Mouse (Mus musculus): ENCODE data around the gene Lpar2. TPM values are rescaled to one million over a fixed set of nuclear protein-coding genes. Genes with fewer than 3 reads are reported as not detected.

Lpar2 gene
- polyA plus RNA-seq, 2 experiments: 0.04 to 0.44 TPM

DNA sequence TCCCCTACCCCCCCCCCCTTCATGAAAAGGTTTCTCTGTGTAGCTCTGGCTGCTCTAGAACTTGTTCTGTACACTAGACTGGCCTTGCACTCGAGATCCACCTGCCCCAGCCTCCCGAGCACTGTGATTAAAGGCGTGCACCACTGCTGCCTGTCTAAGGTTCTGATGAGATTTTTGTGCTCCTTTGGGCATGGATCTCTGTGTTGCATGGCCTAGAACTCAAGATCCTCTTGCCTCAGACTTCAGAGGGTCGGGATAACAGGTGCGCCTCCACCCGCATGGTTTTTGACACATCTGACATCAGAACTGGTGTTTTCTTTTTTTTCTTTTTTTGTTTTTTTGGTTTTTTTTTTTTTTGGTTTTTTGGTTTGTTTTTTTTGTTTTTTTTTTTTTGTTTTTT is 17.7 kb upstream of the Lpar2 start:
- no peak overlapping the region for H3K4me3 ChIP-seq (ENCODE audit: insufficient read depth in 1 of 2, low read depth in 2 of 2, low read length in 2 of 2)
- ATAC-seq (ENCODE audit: insufficient read depth): no peak
- H3K36me3 ChIP-seq (replicated peaks; ENCODE audit: control insufficient read depth, insufficient read depth, low read depth): peaks cover 65% of the 10 kb centered on the region
- H3K4me1 ChIP-seq (replicated peaks; ENCODE audit: control insufficient read depth in 2 of 2, insufficient read depth in 2 of 2, low read length in 1 of 2): peaks cover 4 to 7% of the 10 kb centered on the region in 2 experiments; a peak in 3 of 4 replicates
- no peak for TF ChIP-seq CTCF (IDR thresholded peaks at IDR 0.05; ENCODE audit: low read depth)
- TF ChIP-seq EP300 (IDR thresholded peaks at IDR 0.05; ENCODE audit: low read depth): no peak
- H3K9me3 ChIP-seq (ENCODE audit: control insufficient read depth, low read length): no peaks in the 10 kb centered on the region
- no peak overlapping the region for H3K27ac ChIP-seq
- WGBS (ENCODE audit: insufficient replicate concordance): 83% methylated on average over 6 of the region's 6 CpGs
- H3K9ac ChIP-seq (replicated peaks): no peak overlapping the region
- H3K27me3 ChIP-seq (ENCODE audit: control insufficient read depth, insufficient read depth, low read length): no peaks in the 10 kb centered on the region
- no peak overlapping the region for H3K4me2 ChIP-seq (ENCODE audit: low read depth)
- DNase-seq (ENCODE audit: low read depth in 3 of 3, low spot score in 3 of 3): no peak

DNA sequence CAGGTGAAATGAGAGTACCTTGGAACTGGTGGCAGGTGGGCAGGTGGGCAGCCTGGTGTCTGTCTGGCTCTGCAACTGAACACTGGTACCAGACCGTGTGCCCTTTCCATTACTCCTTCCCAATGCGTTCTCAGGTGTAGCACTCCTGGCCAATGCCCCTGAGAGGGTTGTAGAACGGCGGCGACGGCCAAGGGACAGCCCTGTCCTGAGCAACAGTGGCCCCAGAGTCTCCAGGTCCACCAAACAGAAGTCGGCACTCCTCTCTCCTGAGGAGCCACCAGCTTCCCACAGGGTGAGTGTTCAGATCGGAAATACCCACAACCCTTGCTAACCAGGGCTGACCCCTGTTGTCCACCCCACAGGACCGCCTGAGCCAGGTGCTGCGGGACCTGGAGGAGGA is 17.1 kb upstream of the Lpar2 start:
- H3K4me2 ChIP-seq (ENCODE audit: low read depth): no peak overlapping the region
- H3K9ac ChIP-seq (replicated peaks): no peak overlapping the region
- no peak for ATAC-seq (ENCODE audit: insufficient read depth)
- peaks cover 60% of the 10 kb centered on the region for H3K36me3 ChIP-seq (replicated peaks; ENCODE audit: control insufficient read depth, insufficient read depth, low read depth)
- H3K4me3 ChIP-seq (ENCODE audit: insufficient read depth in 1 of 2, low read depth in 2 of 2, low read length in 2 of 2): no peak overlapping the region
- WGBS (ENCODE audit: insufficient replicate concordance): 86% methylated on average over 10 of the region's 10 CpGs
- H3K27me3 ChIP-seq (ENCODE audit: control insufficient read depth, insufficient read depth, low read length): no peaks in the 10 kb centered on the region
- peaks cover 4 to 7% of the 10 kb centered on the region in 2 experiments; a peak in 3 of 4 replicates for H3K4me1 ChIP-seq (replicated peaks; ENCODE audit: control insufficient read depth in 2 of 2, insufficient read depth in 2 of 2, low read length in 1 of 2)
- TF ChIP-seq EP300 (IDR thresholded peaks at IDR 0.05; ENCODE audit: low read depth) (no peak), CTCF (IDR thresholded peaks at IDR 0.05; ENCODE audit: low read depth) (no peak)
- no peak overlapping the region for H3K27ac ChIP-seq
- DNase-seq (ENCODE audit: low read depth in 3 of 3, low spot score in 3 of 3): no peak
- no peaks in the 10 kb centered on the region for H3K9me3 ChIP-seq (ENCODE audit: control insufficient read depth, low read length)

DNA sequence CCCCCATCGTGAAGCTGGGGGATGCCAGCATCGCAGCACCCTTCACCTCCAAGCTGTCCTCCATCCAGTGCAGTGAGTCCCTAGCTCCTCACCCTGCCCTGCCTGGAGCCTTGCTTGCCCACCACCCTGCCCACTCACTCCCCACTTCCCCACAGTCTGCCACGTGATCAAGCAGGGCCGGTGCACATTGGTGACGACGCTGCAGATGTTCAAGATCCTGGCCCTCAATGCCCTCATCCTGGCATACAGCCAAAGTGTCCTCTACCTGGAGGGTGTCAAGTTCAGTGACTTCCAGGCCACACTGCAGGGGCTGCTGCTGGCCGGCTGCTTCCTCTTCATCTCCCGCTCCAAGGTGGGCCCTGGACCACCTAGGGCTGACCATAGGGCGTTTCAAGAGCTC is 16.7 kb upstream of the Lpar2 start:
- peaks cover 4 to 7% of the 10 kb centered on the region in 2 experiments; a peak in 3 of 4 replicates for H3K4me1 ChIP-seq (replicated peaks; ENCODE audit: control insufficient read depth in 2 of 2, insufficient read depth in 2 of 2, low read length in 1 of 2)
- H3K4me2 ChIP-seq (ENCODE audit: low read depth): no peak overlapping the region
- no peak for DNase-seq (ENCODE audit: low read depth in 3 of 3, low spot score in 3 of 3)
- ATAC-seq (ENCODE audit: insufficient read depth): no peak
- no peak overlapping the region for H3K27ac ChIP-seq
- WGBS (ENCODE audit: insufficient replicate concordance): 84% methylated on average over 9 of the region's 9 CpGs
- no peak overlapping the region for H3K4me3 ChIP-seq (ENCODE audit: insufficient read depth in 1 of 2, low read depth in 2 of 2, low read length in 2 of 2)
- H3K27me3 ChIP-seq (ENCODE audit: control insufficient read depth, insufficient read depth, low read length): no peaks in the 10 kb centered on the region
- H3K36me3 ChIP-seq (replicated peaks; ENCODE audit: control insufficient read depth, insufficient read depth, low read depth): peaks cover 55% of the 10 kb centered on the region
- no peak overlapping the region for H3K9ac ChIP-seq (replicated peaks)
- TF ChIP-seq CTCF (IDR thresholded peaks at IDR 0.05; ENCODE audit: low read depth): no peak
- no peak for TF ChIP-seq EP300 (IDR thresholded peaks at IDR 0.05; ENCODE audit: low read depth)
- no peaks in the 10 kb centered on the region for H3K9me3 ChIP-seq (ENCODE audit: control insufficient read depth, low read length)

DNA sequence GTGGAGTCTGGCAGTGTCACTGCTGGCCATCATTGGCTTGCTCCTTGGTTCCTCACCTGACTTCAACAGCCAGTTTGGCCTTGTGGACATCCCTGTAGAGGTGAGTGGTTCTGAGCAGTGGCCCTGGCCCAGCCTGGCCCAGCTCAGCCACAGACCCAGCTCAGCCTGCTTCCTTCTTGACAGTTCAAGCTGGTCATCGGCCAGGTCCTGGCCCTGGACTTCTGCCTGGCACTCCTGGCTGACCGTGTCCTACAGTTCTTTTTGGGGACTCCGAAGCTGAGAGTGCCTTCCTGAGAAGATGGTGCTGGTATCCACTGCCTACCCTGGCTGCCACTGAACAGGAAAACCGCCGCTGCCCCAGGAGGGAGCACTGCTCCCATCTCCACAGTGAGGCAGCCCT is 15.0 kb upstream of the Lpar2 start:
- H3K36me3 ChIP-seq (replicated peaks; ENCODE audit: control insufficient read depth, insufficient read depth, low read depth): peaks cover 41% of the 10 kb centered on the region
- H3K27ac ChIP-seq: no peak overlapping the region
- DNase-seq (ENCODE audit: low read depth in 3 of 3, low spot score in 3 of 3): no peak

DNA sequence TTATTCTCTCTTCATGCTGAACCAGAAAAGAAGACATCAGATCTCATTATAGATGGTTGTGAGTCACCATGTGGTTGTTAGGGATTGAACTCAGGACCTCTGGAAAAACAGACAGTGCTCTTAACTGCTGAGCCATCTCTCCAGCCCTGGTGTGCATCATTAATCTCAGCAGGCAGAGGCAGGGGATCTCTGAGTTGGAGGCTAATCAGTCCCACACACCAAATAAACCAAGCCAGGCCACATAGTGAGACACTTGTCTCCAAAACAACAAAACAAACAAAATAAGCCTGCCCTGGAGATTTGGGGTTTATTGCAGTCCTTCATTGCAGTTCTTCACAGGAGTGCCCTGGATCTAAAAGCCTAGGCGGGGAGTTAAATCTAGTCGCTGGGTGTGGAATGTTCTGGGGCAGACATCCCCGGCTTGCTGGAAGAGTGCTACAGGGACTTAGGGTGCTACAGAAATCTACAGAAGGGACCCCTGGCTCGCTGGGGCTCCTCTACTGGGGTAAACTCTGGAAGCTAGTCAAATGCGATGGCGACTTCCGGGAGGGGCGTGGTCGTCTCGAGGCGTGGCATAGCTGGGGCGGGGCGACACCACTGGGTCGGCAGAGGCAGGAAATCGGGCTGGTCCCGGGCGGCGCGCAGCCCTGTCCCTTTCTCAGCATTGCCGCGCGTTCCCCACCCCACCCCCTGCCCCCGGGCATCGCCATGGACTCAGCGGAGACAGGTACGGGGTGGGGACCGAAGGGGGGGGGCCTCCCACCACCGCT is 13.9 kb upstream of the Lpar2 start, which contains the start of gene Gmip:
Gene Gmip (plus strand): TSS at position 586 of the 770 bp plus-strand sequence.
- H3K4me1 ChIP-seq (replicated peaks; ENCODE audit: control insufficient read depth in 2 of 2, insufficient read depth in 2 of 2, low read length in 1 of 2): peaks cover 4 to 7% of the 10 kb centered on the region in 2 experiments; a peak in 3 of 4 replicates
- H3K9me3 ChIP-seq (ENCODE audit: control insufficient read depth, low read length): no peaks in the 10 kb centered on the region
- peak; percentile 47 to 59 (median 58) for DNase-seq (ENCODE audit: low read depth in 3 of 3, low spot score in 3 of 3)
- no peak; the same call in 1 of the 2 replicates for TF ChIP-seq CTCF (IDR thresholded peaks at IDR 0.05; ENCODE audit: low read depth)
- no peak for TF ChIP-seq EP300 (IDR thresholded peaks at IDR 0.05; ENCODE audit: low read depth)
- 5% methylated on average over 28 of the region's 28 CpGs for WGBS (ENCODE audit: insufficient replicate concordance)
- H3K4me2 ChIP-seq (ENCODE audit: low read depth): peak within 1 kb of the TSS; percentile 97
- peak within 1 kb of the TSS; percentile 47 to 63 for H3K4me3 ChIP-seq (ENCODE audit: insufficient read depth in 1 of 2, low read depth in 2 of 2, low read length in 2 of 2)
- peaks cover 31% of the 10 kb centered on the region for H3K36me3 ChIP-seq (replicated peaks; ENCODE audit: control insufficient read depth, insufficient read depth, low read depth)
- peak; percentile 68 for ATAC-seq (ENCODE audit: insufficient read depth)
- no peak within 1 kb of the TSS for H3K27ac ChIP-seq
- no peaks in the 10 kb centered on the region for H3K27me3 ChIP-seq (ENCODE audit: control insufficient read depth, insufficient read depth, low read length)
- H3K9ac ChIP-seq (replicated peaks): peak within 1 kb of the TSS; percentile 57

More for the DNA sequence above, 15.0 kb upstream of the Lpar2 start:
- no peak for TF ChIP-seq EP300 (IDR thresholded peaks at IDR 0.05; ENCODE audit: low read depth)
- no peak for TF ChIP-seq CTCF (IDR thresholded peaks at IDR 0.05; ENCODE audit: low read depth)
- H3K4me3 ChIP-seq (ENCODE audit: insufficient read depth in 1 of 2, low read depth in 2 of 2, low read length in 2 of 2): no peak overlapping the region
- peaks cover 4 to 7% of the 10 kb centered on the region in 2 experiments; a peak in 3 of 4 replicates for H3K4me1 ChIP-seq (replicated peaks; ENCODE audit: control insufficient read depth in 2 of 2, insufficient read depth in 2 of 2, low read length in 1 of 2)
- H3K9ac ChIP-seq (replicated peaks): no peak overlapping the region
- H3K9me3 ChIP-seq (ENCODE audit: control insufficient read depth, low read length): no peaks in the 10 kb centered on the region
- no peak for ATAC-seq (ENCODE audit: insufficient read depth)
- H3K4me2 ChIP-seq (ENCODE audit: low read depth): no peak overlapping the region
- H3K27me3 ChIP-seq (ENCODE audit: control insufficient read depth, insufficient read depth, low read length): no peaks in the 10 kb centered on the region
- 89% methylated on average over 5 of the region's 5 CpGs for WGBS (ENCODE audit: insufficient replicate concordance)

Measured in liver, embryonic 14.5 days (tissue).